Mouse (Mus musculus) A20 (cell line): Measurements from ENCODE around the gene Fars2.
A peak's percentile ranks its signal among the peaks of the same experiment; 100 is the strongest.
"Not testable (repeated sequence)": the region's sequence is repeated elsewhere in the genome, so short reads cannot be mapped to it uniquely, and the experiment has no call there.

Experiments used
- DNase-seq: peaks from one replicate; pipeline ENCODE4 v3.0.0-alpha.2; 2011; ENCODE audit warnings: low read depth, low spot score

Fars2 gene

GRCm38 (mm10) chr13:36366304-36366703, 249.1 kb downstream of the Fars2 start:
- peak; percentile 72 for DNase-seq

GRCm38 (mm10) chr13:36367712-36368491, 250.7 kb downstream of the Fars2 start:
- DNase-seq, result peak; percentile 62

GRCm38 (mm10) chr13:36368799-36369198, 251.6 kb downstream of the Fars2 start:
- peak; percentile 32 for DNase-seq

- DNase-seq, result peak; percentile 81
Observed at GRCm38 (mm10) chr13:36369400-36369799, 252.2 kb downstream of the Fars2 start.

GRCm38 (mm10) chr13:36383236-36383635, 266.0 kb downstream of the Fars2 start:
- DNase-seq, result no peak

- no peak for DNase-seq
Observed at GRCm38 (mm10) chr13:36386074-36386473, 268.9 kb downstream of the Fars2 start.

GRCm38 (mm10) chr13:36391936-36392335, 274.7 kb downstream of the Fars2 start:
- no peak for DNase-seq

- no peak for DNase-seq
Observed at GRCm38 (mm10) chr13:36392666-36393065, 275.5 kb downstream of the Fars2 start.

GRCm38 (mm10) chr13:36401011-36401410, 283.8 kb downstream of the Fars2 start:
- DNase-seq, result no peak

GRCm38 (mm10) chr13:36413276-36413675, 296.1 kb downstream of the Fars2 start:
- DNase-seq, result no peak

GRCm38 (mm10) chr13:36415176-36415575, 298.0 kb downstream of the Fars2 start:
- no peak for DNase-seq

GRCm38 (mm10) chr13:36416546-36416945, 299.3 kb downstream of the Fars2 start:
- DNase-seq, result no peak

GRCm38 (mm10) chr13:36419357-36419756, 302.1 kb downstream of the Fars2 start:
- DNase-seq, result peak; percentile 25

- no peak for DNase-seq
Observed at GRCm38 (mm10) chr13:36422446-36422845, 305.2 kb downstream of the Fars2 start.

- DNase-seq, result not testable (repeated sequence)
Observed at GRCm38 (mm10) chr13:36425824-36426705, 308.9 kb downstream of the Fars2 start.

GRCm38 (mm10) chr13:36429500-36430189, 312.4 kb downstream of the Fars2 start:
- DNase-seq, result no peak

GRCm38 (mm10) chr13:36430420-36431114, 313.4 kb downstream of the Fars2 start:
- no peak for DNase-seq

GRCm38 (mm10) chr13:36431974-36432518, 314.8 kb downstream of the Fars2 start:
- no peak for DNase-seq

- DNase-seq, result no peak
Observed at GRCm38 (mm10) chr13:36444748-36445423, 327.7 kb downstream of the Fars2 start.

GRCm38 (mm10) chr13:36447947-36448346, 330.7 kb downstream of the Fars2 start:
- DNase-seq, result no peak
